Mouse (Mus musculus): ENCODE results near the gene Cadm1.

Cadm1 gene

DNA sequence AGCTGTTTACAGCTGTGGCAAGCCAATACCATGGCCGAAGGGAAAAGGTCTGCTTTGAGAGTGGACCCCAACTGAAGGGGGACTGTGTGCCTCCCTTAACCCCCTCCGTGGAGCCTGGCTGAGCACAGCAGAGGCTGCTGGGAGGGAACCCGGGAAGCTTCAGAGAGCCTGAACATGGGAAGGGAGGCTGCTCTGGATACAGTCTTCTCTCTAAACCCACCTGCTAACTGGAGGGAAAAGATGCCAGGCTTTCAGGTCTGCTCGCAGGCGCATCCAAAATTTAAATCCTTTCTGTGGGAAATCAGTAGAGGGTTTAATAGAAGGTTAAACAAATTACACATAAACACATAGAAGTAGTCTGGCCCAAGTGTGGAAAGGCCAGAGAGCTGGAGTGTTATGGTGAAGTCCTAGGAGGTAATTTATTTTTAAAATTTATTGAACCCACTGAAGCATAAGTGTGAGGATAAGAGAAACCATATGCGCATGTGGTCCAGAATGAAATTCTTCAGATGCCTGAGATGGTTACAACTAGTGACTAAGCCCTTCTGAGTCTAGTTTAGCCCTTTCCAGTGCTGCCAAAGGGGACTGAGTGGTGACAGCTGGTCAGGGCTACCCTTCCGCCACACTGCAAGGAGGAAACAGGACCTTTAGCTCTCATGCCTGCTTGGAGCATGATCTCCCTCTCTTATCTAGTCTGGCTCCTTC, 44.9 kb downstream of the Cadm1 start:
- no peak for TF ChIP-seq GATA4 (IDR thresholded peaks at IDR 0.05; ENCODE audit: insufficient replicate concordance, low read length)

DNA sequence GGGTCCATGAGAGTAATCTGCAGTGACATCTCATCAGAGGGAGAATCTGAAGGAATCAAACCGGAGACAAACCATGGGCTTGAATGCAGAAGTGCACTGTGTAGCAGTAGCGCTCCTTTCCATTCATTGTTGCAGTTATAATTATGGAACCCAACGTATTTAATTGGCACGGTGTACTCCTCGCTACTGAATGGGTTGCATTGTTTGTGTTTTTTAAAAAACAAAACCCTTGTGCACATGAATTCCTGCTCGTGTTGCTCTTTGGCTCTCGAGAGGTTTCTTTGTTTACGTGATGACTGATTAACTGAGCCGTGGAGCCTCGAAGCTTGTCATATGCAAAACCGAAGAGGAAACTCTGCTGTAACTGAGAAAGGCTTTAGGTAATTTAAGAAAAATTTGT, 45.8 kb downstream of the Cadm1 start:
- TF ChIP-seq GATA4 (IDR thresholded peaks at IDR 0.05; ENCODE audit: insufficient replicate concordance, low read length), result no peak

DNA sequence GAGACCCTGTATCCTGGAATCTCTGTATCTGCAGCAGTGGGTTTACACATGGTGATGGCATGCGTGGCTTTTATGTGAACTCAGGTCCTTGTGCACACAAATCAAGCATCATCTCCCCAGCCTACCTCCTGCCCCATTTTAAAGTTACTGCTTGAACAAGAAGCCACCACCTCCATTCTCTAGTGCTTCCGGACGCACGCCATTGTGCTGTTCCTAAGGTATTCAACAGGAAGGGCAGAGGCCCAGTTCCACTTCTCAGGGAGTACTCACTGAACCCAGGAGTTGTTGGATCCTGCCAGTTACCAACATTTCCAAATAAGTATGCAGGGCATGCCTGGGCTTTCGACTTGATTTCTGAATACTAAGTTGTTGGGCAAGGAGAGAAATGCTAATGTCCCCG, 49.5 kb downstream of the Cadm1 start:
- TF ChIP-seq GATA4 (IDR thresholded peaks at IDR 0.05; ENCODE audit: insufficient replicate concordance, low read length), result no peak

DNA sequence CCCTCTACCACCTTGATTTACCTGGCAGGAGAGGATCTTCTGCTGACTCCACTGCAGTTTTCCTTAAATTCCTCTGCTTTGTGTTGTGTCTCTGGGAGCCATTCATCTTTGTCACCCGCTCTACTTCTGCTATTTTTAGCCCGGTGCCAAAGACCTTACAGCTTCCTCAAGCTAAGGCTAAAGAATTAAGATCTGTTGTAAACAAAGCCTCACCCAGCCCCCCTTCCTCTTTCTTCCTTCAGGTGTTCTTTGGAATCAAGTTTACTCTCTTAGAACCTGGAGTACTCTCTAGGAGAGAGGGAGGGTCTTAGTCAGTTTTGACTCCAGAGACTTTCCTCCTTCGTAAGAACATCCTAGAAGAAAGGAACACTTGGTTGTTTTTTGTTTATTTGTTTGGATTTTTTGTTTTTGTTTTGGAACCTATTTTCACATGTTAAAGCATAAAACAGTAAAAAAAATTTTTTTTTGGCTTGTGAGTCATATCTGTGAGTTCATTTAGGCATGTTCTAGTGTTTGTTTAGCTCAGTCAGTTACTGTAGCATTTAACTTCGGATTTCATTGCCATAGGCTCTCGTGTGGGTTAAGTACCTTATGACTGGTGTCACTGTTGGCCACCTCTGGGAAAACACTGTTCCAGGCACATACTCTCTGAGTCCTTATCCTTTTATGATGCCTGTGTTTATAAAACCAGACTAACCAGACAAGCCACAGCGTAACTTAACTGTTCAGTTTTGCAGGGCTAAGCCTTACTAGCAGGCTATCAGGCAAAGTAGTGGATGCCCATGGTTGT, 51.8 kb downstream of the Cadm1 start:
- no peak for TF ChIP-seq GATA4 (IDR thresholded peaks at IDR 0.05; ENCODE audit: insufficient replicate concordance, low read length)

DNA sequence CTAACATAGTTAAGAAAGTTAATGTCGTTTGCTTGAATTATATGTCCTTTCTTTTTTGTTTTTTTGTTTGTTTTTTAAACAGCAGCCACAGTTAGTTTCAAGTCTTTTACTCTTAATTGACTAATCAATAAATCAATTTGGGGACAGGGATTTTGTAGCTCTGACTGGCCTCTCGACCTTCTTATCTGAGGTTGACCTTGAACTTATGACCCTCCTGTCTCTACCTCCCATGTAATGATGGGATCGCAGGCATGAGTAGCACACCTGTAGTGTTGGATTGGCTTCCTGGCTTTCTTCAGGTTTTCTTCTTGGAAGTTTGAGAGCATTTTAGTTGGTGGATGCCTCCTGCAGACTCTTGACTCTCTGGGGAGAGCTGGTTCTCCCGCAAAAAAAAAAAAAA, 53.3 kb downstream of the Cadm1 start:
- TF ChIP-seq GATA4 (IDR thresholded peaks at IDR 0.05; ENCODE audit: insufficient replicate concordance, low read length), result peak; percentile 58; the same call in 1 of the 2 replicates

DNA sequence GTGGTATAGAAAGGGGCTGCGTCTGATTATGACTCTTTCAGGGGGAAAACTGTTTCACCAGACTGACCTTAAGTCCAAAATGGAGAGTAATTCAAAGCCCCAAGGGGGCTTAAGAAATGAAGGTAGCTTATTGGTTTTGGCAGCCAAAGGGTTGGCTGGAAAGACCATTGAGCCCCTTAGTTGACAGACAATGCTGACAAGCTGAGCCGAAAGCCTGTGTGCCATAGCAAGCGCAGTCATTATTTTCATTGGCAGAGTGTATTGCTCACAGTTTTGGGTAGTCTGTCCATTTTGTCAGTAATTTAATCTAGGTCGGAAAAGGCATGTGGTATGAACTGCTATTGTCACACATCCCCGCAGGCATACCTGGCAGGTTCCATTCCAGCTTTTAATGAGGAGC, 56.2 kb downstream of the Cadm1 start:
- no peak for TF ChIP-seq GATA4 (IDR thresholded peaks at IDR 0.05; ENCODE audit: insufficient replicate concordance, low read length)

DNA sequence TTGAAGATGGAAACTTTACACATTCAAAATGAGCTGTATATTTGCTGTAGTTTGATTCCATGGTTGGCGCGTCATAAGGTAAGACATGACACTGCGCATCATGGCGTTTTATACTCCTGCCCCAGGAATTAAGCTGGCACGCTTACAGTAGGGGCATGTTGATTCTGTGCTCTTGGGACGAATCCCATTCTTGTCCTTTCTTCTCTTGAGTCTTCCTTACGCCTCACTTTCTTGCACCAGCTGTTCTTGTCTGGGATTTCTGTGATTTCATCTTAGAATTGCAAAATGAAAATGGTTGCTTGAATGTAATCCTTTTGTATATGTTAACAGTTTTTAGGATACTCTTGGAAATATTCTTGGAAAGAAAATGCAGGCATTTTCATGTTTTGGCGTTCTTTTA, 56.9 kb downstream of the Cadm1 start:
- TF ChIP-seq GATA4 (IDR thresholded peaks at IDR 0.05; ENCODE audit: insufficient replicate concordance, low read length), result no peak

DNA sequence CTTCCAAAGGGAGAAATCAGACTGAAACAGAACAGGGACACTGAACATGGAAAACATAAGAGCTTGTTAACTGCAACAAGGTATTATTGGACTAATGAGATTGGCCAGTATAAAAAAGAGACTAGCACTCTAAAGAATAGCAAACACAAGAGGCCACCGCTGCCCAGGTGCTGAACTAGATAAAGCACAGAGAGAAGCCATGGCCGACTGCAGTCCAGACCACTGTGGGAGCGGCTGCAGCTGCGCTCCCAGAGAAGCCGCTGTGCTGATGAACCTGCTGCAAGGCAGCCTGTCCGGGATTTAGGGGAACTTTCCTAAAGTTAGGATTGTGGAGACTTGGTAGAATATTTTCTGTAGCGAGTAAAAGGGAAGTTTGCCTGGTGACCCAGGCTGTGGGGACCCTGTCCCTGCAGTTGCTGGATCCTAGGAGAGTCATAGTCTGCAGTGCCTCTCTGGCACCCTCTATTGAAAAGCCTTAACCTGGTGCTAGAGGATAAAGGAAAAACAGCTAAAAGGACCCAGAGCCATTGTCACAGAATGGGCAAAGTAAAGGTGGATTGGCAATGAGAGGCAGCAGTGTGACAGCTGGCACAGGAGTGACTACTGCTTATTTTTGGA, 57.7 kb downstream of the Cadm1 start:
- no peak for TF ChIP-seq GATA4 (IDR thresholded peaks at IDR 0.05; ENCODE audit: insufficient replicate concordance, low read length)

DNA sequence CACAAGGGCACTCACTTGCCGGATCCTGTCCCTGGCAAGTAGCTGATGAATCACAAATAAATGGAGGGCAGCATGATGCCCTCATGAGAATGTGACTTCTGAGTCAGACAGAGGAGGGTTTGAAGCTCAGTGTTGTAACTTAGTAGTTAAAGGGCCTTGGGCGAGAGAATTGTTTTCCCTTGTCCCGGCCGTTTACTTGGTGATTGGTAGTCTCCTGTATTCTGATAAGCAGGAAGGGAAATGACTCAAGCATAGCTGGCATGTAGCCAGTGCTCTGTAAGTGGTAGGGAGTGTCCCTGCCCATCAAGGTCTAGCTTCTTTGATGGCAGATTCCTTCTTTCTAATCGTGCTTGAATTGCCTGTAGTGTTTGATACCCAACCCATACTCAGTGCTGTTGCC, 59.9 kb downstream of the Cadm1 start:
- TF ChIP-seq GATA4 (IDR thresholded peaks at IDR 0.05; ENCODE audit: insufficient replicate concordance, low read length), result no peak

DNA sequence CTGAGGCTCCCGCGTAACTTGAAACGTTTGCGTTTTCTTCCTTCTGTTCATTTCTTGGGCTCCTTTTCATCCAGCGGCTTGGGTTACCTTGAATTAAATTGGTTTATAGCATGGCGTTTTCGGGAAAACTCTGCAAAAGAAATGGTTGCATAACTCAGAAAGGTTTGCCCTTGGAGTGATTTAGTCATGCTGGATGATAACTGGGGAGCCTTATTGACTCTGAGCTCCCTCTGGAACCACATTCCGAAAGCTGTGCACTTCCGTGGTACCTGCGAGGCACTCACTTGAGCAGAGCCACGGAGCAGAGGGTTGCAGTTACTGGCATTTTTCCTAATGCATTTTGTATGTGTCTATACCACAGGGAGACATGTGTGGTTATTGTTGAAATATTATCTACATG, 71.6 kb downstream of the Cadm1 start:
- TF ChIP-seq GATA4 (IDR thresholded peaks at IDR 0.05; ENCODE audit: insufficient replicate concordance, low read length), result no peak

DNA sequence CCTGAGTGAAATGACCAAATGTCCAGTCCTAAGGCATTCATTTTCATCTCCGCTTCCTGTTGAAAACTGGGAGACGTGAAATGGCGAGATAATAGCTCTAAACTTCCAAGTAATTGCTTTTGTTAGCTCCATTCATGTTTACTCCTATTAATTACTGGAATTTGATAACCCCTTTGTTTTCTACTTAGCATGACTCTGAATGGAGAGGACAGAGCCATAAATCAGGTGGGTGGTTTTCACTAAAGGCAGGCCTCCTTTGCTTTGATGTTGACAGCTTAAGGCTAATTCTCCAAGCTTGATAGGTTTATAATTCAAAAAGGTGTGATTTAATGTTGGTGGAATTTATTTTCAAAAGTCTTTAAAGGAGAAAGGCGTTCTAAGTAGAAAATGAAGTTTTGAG, 74.0 kb downstream of the Cadm1 start:
- TF ChIP-seq GATA4 (IDR thresholded peaks at IDR 0.05; ENCODE audit: insufficient replicate concordance, low read length), result no peak

DNA sequence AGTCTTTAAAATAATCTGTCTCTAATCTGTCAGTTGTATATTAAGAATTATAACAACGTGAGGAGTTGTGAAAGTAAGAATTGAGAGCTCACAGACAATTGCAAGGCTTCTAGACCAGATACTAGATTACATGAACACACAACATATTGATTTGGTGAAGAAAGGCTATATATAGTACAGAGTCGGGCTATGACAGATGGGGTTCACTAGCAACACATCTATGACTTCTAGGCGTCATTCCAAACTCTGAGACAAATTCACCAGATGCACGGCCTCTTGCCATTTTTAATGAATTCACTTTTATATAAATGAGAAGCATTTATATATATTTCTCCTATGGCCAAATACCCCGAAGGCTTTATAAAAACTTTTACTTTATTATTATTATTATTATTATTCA, 75.7 kb downstream of the Cadm1 start:
- no peak for TF ChIP-seq GATA4 (IDR thresholded peaks at IDR 0.05; ENCODE audit: insufficient replicate concordance, low read length)

DNA sequence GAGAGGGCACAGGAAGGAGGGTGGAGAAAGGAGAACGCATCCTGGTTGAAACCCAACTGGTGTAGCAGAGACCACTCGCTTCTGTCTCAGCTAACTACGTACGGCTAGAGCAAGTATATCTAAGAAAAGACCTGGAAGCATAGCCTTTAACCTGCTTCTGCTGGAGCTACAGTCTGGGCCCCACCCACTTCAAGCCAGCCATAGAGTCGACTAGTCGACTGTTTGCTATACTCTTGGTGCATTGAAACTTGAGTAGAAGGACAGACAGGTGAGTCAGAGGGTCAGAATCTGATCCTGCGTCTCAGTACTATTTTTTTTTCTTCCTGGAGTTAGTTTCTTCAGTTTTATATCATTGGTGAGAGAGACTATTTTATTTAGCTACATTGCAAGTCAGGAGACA, 78.5 kb downstream of the Cadm1 start:
- TF ChIP-seq GATA4 (IDR thresholded peaks at IDR 0.05; ENCODE audit: insufficient replicate concordance, low read length), result no peak

DNA sequence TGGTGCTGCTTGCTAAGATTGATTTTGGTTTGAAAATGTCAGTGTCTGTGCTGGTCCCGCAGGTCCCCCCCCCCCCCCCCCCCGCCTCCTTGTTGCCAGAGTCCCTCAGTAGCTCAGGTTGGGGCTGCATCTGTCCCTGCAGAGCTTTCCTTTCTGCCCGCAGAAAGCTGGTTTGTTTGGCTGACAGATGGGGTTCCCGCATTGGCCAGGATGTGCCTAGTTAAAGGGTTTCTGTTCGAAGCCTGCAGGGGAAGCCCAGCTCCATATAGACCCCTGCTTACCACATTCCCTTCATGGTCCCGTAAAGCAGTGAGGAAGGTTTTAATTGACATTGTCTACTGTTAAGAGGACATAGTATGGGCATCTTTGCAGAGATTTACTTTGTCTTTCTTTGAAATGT, 78.9 kb downstream of the Cadm1 start:
- TF ChIP-seq GATA4 (IDR thresholded peaks at IDR 0.05; ENCODE audit: insufficient replicate concordance, low read length), result no peak

DNA sequence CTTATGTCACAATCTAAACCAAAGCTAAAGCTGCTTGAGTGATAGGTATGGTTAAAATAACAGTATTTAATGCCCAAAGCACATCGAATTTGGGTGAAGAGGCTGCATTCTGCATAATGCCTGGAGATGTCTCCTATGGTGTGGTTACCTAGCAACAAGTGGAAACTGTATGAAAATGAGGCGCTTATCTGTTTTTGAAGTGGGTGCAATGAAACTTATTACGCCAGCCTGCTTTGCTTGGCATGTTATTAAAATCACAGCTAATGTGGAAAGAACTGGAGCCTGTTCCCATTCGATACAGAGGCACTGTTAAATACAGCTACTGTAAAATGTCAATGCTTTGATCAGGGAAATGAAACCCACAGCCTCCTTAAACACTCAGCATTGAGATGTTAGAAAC, 79.5 kb downstream of the Cadm1 start:
- TF ChIP-seq GATA4 (IDR thresholded peaks at IDR 0.05; ENCODE audit: insufficient replicate concordance, low read length), result no peak

DNA sequence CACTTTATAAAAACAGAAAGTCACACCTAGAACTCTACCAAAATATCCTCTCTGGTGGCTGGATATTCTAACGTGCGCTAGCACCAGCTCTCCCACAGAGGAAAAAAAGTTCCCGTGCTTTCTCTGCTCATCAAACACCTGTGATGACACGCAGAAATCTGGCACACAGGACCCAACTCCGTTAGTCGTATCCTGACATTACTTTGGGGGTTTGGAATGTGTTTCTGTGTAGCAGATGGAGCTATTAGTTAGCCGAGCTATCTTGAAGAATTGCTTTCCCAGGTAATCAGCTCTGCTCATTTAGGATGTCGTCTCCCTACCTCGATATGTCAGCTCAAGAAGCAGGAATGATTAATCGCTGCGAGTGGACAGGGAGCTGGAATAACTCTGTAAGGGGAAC, 80.3 kb downstream of the Cadm1 start:
- TF ChIP-seq GATA4 (IDR thresholded peaks at IDR 0.05; ENCODE audit: insufficient replicate concordance, low read length), result no peak

All from liver, adult (tissue).